Mouse (Mus musculus): ENCODE results near the gene Abr. TPM values are rescaled to one million over a fixed set of nuclear protein-coding genes. Genes with fewer than 3 reads are reported as not detected.

The Abr gene
- polyA plus RNA-seq, 1 experiment: 23.1 TPM

DNA sequence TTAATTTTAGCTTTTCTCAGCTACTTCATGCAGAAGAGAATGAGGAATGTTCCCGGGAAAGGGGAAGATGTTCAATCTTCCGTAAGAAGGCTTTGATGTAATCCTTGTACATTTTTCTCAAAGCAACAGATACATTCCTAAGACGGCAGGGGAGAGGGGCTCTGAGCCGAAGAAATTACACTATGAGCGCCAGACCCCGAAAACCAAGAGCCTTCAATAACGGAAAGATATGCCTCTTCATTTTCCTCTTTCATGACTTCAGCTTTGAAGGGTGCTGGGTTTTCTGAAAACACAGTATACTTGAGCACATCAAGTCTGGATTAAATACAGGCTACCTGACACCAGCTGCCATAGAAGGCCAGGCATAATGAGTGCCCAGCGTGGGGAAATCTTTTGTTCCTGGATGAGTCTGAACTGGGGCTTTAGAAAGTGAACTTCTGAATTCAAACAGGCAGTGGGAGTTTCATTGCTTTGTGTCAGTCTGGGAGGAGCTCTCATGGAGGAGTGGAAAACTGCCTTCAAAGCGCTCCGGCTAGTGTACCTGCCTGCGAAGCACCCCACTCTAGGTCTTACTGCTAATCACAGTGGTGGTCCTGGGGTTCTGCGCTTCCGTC lies 239.3 kb downstream of the Abr start:
- Histone ChIP-seq H3K27ac (ENCODE audit: insufficient read depth, low read length) (no peak overlapping the region), H3K4me3 (ENCODE audit: insufficient read depth, low read length) (no peak overlapping the region), H3K4me1 (ENCODE audit: control insufficient read depth, insufficient read depth, low read length) (0 out of 2 replicates have a peak, but pooled peaks cover 5% of the 10 kb centered on the region)
- no peak for TF ChIP-seq CTCF (IDR thresholded peaks at IDR 0.05; ENCODE audit: borderline replicate concordance, insufficient read depth, low read length)
- TF ChIP-seq POLR2A (IDR thresholded peaks at IDR 0.05; ENCODE audit: low read depth, low read length): no peak

DNA sequence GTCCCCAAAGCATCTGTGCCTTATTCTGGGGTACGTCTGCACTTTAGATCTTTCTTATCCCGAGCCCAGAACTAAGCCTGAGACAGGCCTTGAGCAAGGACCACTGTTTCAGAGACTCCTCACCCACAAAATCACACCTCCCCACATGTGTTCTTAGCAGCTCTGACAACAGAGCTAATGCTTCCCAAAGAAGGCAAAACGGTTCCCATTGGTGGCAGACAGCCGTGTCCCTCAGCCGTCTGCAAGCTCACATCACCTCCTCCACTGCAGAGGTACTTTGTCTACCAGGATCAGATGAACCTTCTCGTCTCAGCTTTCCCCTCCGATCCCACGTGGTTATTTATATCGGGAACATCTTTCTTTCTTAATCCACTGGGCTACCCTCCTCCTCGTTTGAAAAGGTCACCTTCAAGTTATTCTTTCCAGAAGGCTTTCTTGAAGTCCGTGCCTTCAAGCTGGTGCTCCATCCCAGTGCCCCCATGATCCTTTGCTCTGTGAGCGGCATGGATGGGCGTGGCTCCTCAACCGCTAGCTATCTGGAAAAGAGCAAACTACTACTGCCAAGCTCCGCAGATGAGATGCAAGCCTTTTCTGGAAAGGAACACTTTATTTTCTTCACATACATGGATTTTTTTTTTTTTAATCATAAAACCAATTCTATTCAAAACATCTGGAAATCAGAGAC lies 240.8 kb downstream of the Abr start:
- TF ChIP-seq CTCF (IDR thresholded peaks at IDR 0.05; ENCODE audit: borderline replicate concordance, insufficient read depth, low read length) (no peak), POLR2A (IDR thresholded peaks at IDR 0.05; ENCODE audit: low read depth, low read length) (no peak)
- Histone ChIP-seq H3K4me3 (ENCODE audit: insufficient read depth, low read length) (no peak overlapping the region), H3K4me1 (ENCODE audit: control insufficient read depth, insufficient read depth, low read length) (peaks cover 14% of the 10 kb centered on the region; the same call in 1 of the 2 replicates), H3K27ac (ENCODE audit: insufficient read depth, low read length) (no peak overlapping the region)

- Histone ChIP-seq H3K27ac (ENCODE audit: insufficient read depth, low read length) (no peak overlapping the region), H3K4me3 (ENCODE audit: insufficient read depth, low read length) (no peak overlapping the region), H3K4me1 (ENCODE audit: control insufficient read depth, insufficient read depth, low read length) (peaks cover 18% of the 10 kb centered on the region)
- TF ChIP-seq POLR2A (IDR thresholded peaks at IDR 0.05; ENCODE audit: low read depth, low read length) (no peak), CTCF (IDR thresholded peaks at IDR 0.05; ENCODE audit: borderline replicate concordance, insufficient read depth, low read length) (no peak)
Observed at GRCm38 (mm10) chr11:76379921-76380544, 242.1 kb downstream of the Abr start.

GRCm38 (mm10) chr11:76376425-76376824 lies 245.7 kb downstream of the Abr start:
- TF ChIP-seq CTCF (IDR thresholded peaks at IDR 0.05; ENCODE audit: borderline replicate concordance, insufficient read depth, low read length) (no peak), POLR2A (IDR thresholded peaks at IDR 0.05; ENCODE audit: low read depth, low read length) (no peak)
- Histone ChIP-seq H3K27ac (ENCODE audit: insufficient read depth, low read length) (peak overlapping the region; percentile 28; the same call in 1 of the 2 replicates), H3K4me3 (ENCODE audit: insufficient read depth, low read length) (no peak overlapping the region), H3K4me1 (ENCODE audit: control insufficient read depth, insufficient read depth, low read length) (peaks cover 38% of the 10 kb centered on the region)

DNA sequence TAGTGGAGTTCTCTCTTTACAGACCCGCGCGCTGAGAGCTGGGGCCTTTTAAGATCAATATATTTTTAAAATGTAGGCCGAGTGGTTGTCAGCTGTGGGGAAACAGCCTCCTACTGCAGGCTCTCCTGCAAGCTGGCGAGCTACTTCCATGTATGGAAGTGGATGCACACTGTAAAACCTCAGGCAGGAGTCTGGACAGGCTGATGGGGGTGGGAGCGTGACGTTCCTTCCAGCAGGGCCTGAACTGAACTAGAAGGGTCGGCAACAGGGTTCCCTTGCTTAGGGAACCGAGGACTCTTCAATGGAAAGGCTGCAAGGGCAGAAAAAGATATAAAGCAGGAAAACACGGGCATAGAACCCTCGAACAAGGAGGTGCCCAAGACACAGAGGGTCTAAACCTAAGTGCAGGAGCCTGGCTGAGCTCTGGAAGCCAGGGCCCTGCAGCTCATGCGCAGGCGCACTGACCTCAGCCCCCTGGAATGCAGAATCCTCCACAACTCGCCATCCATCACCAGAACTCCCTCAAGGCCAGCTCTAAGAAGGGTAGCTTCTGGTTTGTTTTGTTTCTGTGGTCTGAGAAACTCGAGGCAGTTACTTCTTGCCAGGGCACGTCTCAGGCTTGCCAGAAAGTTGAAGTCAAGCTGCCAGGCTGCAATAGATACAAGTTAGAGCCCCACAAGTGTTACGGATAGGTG lies 247.5 kb downstream of the Abr start:
- H3K4me3 ChIP-seq (ENCODE audit: insufficient read depth, low read length): no peak overlapping the region
- H3K4me1 ChIP-seq (ENCODE audit: control insufficient read depth, insufficient read depth, low read length): peaks cover 32% of the 10 kb centered on the region
- H3K27ac ChIP-seq (ENCODE audit: insufficient read depth, low read length): peak overlapping the region; percentile 98
- TF ChIP-seq CTCF (IDR thresholded peaks at IDR 0.05; ENCODE audit: borderline replicate concordance, insufficient read depth, low read length): no peak
- TF ChIP-seq POLR2A (IDR thresholded peaks at IDR 0.05; ENCODE audit: low read depth, low read length): no peak

- no peak for TF ChIP-seq CTCF (IDR thresholded peaks at IDR 0.05; ENCODE audit: borderline replicate concordance, insufficient read depth, low read length)
- no peak for TF ChIP-seq POLR2A (IDR thresholded peaks at IDR 0.05; ENCODE audit: low read depth, low read length)
- Histone ChIP-seq H3K4me1 (ENCODE audit: control insufficient read depth, insufficient read depth, low read length) (peaks cover 31% of the 10 kb centered on the region), H3K27ac (ENCODE audit: insufficient read depth, low read length) (peak overlapping the region; percentile 28; the same call in 1 of the 2 replicates), H3K4me3 (ENCODE audit: insufficient read depth, low read length) (no peak overlapping the region)
Observed at GRCm38 (mm10) chr11:76372534-76372933, 249.6 kb downstream of the Abr start.

- TF ChIP-seq CTCF (IDR thresholded peaks at IDR 0.05; ENCODE audit: borderline replicate concordance, insufficient read depth, low read length): no peak
- no peak for TF ChIP-seq POLR2A (IDR thresholded peaks at IDR 0.05; ENCODE audit: low read depth, low read length)
- H3K4me3 ChIP-seq (ENCODE audit: insufficient read depth, low read length): no peak overlapping the region
- peak overlapping the region; percentile 2; the same call in 1 of the 2 replicates for H3K27ac ChIP-seq (ENCODE audit: insufficient read depth, low read length)
- H3K4me1 ChIP-seq (ENCODE audit: control insufficient read depth, insufficient read depth, low read length): peaks cover 27% of the 10 kb centered on the region
Observed at GRCm38 (mm10) chr11:76372120-76372519, 250.0 kb downstream of the Abr start.

DNA sequence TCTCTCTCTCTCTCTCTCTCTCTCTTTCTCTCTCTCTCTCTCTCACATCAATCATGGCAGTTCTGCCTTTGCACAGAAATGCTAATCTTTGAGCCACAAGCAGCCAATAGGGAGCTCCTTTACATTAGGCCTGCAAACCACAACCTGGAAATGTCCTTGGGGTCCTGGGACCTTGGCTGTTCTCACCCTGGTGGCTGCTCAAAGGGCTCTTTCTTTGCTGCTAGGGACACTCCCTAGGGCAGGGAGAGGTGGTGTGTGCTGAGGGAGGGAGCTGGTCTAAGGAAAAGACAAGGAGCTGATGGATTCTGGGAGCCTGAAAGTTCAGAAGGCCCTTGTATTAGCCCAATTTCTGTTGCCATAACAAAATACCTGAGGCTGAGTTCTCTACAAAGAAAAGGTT lies 251.6 kb downstream of the Abr start:
- Histone ChIP-seq H3K27ac (ENCODE audit: insufficient read depth, low read length) (no peak overlapping the region), H3K4me3 (ENCODE audit: insufficient read depth, low read length) (no peak overlapping the region), H3K4me1 (ENCODE audit: control insufficient read depth, insufficient read depth, low read length) (peaks cover 19% of the 10 kb centered on the region)
- TF ChIP-seq CTCF (IDR thresholded peaks at IDR 0.05; ENCODE audit: borderline replicate concordance, insufficient read depth, low read length) (no peak), POLR2A (IDR thresholded peaks at IDR 0.05; ENCODE audit: low read depth, low read length) (no peak)

Other genes starting within 250 kb of the Abr start
- gene Nxn, start 223.2 kb downstream of the Abr start, polyA plus RNA-seq (2011; ENCODE audit: insufficient read length, low read depth, missing spikeins): 135 and 156 TPM in 2 replicates
- 28.2 and 35.5 TPM in 2 replicates for gene Timm22, start 215.4 kb downstream of the Abr start, polyA plus RNA-seq (2011; ENCODE audit: insufficient read length, low read depth, missing spikeins)
- not detected in 2 replicates for gene Bhlha9, start 50.2 kb upstream of the Abr start, polyA plus RNA-seq (2011; ENCODE audit: insufficient read length, low read depth, missing spikeins)
- not detected in 2 replicates for gene Trarg1, start 57.5 kb upstream of the Abr start, polyA plus RNA-seq (2011; ENCODE audit: insufficient read length, low read depth, missing spikeins)
- gene Gosr1, start 141.3 kb upstream of the Abr start, polyA plus RNA-seq (2011; ENCODE audit: insufficient read length, low read depth, missing spikeins): 34.0 and 38.3 TPM in 2 replicates
- gene Cpd, start 224.7 kb upstream of the Abr start, polyA plus RNA-seq (2011; ENCODE audit: insufficient read length, low read depth, missing spikeins): 55.1 and 57.7 TPM in 2 replicates